8 mouse cellular contexts compared by ENCODE assay signal in the genomic region with DNA sequence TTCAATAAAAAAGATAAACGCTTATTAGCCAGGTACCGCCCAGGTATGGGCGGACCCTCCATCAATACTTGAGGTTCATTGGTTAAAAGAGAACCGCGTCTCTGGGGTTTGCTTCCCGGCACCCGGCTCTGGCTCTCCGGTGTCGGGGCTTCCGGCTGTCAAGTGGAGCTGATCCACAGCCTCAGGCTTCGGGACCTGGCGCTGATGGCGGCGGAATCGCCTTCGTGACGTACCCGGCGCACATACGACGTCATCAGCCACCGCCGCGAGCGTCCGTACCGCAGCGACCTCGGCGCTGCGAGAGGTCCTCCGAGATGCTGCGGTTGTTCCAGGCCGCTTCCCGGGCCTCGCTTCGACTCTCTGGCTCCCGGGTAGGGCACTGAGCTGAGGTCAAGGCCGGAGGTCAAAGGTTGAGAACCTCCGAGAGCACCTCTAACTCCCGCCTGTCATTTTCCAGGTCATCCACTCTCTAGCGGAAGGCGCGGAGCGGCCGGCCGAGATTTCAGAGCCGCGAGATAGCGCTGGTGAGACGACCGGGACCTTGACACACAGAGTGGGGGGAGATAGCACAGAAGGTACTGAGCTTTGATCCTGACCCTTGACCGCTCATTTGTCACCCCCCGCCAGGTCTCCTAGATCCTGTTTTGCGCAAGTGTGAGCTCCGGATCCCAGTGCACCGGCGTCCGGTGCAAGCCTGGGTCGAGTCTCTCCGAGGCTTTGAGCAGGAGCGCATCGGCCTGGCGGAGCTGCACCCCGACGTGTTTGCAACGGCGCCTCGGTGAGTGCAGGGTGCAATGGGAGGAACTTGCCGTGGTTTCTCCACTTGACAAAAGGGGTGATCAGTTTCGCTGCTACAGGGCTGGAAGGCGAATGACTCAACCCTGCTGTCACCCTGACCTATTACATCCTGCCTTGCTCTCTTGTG. TPM values are rescaled to one million over a fixed set of nuclear protein-coding genes. Genes with fewer than 3 reads are reported as not detected.
A peak's percentile ranks its signal among the peaks of the same experiment; 100 is the strongest.
DNase-seq lines count a peak whose midpoint lies in the region; ATAC-seq and TF ChIP-seq lines count a peak whose summit lies in the region.

TSS of gene Mrpl4 (plus strand) at position 112 of the 925 bp plus-strand sequence.

- peak within 1 kb of the TSS; percentile 80 for H3K4me3 ChIP-seq in cortical plate, adult 2 months (ENCODE audit: insufficient read depth, low read length)

- peak within 1 kb of the TSS; percentile 41; the same call in 1 of the 2 replicates for H3K27ac ChIP-seq in cortical plate, adult 2 months (ENCODE audit: insufficient read depth, low read length)

- DNase-seq in gastrocnemius, postnatal 10 days: peak; percentile 87
- DNase-seq in induced T-regulatory cell, adult 2 months (ENCODE audit: low read depth): peak; percentile 93
- DNase-seq in left cerebral cortex, adult 9 months (ENCODE audit: low spot score in 2 of 2): peak; percentile 71 to 89
- peak; percentile 93 for DNase-seq in right cerebral cortex, postnatal 14 days
- DNase-seq in urinary bladder, postnatal 36 days (ENCODE audit: low spot score in 2 of 2): peak; percentile 71 to 83

- peak; percentile 77 for ATAC-seq in activated CD4-positive, CD25-positive, alpha-beta regulatory T cell, adult 4 months
- ATAC-seq in megakaryocyte progenitor cell, adult 5-6 weeks (replicated peaks; ENCODE audit: poor library complexity): peak; percentile 94

- no peaks in the 10 kb centered on the region; the same call in 1 of the 2 replicates for H3K4me1 ChIP-seq in cortical plate, adult 2 months (ENCODE audit: control insufficient read depth, insufficient read depth, low read length)

- peak; percentile 89 for TF ChIP-seq POLR2A in cortical plate, adult 2 months (IDR thresholded peaks at IDR 0.05; ENCODE audit: extremely low read depth, insufficient read depth, low read length)

- no peak for TF ChIP-seq CTCF in cortical plate, adult 2 months (IDR thresholded peaks at IDR 0.05; ENCODE audit: extremely low read depth, insufficient read depth, low read length)

RNA-seq across cellular contexts. Expression of gene Mrpl4, which starts in this region (rescaled TPM):
- polyA plus RNA-seq in activated CD4-positive, CD25-positive, alpha-beta regulatory T cell, adult 4 months (2017; shearing (Covaris generic)): 100 to 1,000 TPM; 100 to 103 TPM
- 108 and 109 TPM in 2 replicates for polyA plus RNA-seq in cortical plate, adult 2 months (2012; rRNA removed)
- total RNA-seq in gastrocnemius, postnatal 10 days (2021): 10 to 100 TPM; 48.4 to 49.1 TPM
- 42.0 and 48.1 TPM in 2 replicates for total RNA-seq in megakaryocyte progenitor cell, adult 5-6 weeks (2015)
- 44.1 and 50.7 TPM in 2 replicates for total RNA-seq in megakaryocyte progenitor cell, adult 5-6 weeks (2017)

Comparison
In these comparisons a context has a peak if more than half of its experiments do, and no peak if none do; other contexts are left out.
1. Peak in every context shown above with its lines: DNase-seq, ATAC-seq, H3K4me3 ChIP-seq and H3K27ac ChIP-seq.